Mouse (Mus musculus) liver, embryonic 14.5 days (tissue): ENCODE results near the gene Bcar3. TPM values are rescaled to one million over a fixed set of nuclear protein-coding genes. Genes with fewer than 3 reads are reported as not detected.

Experiments used
- ATAC-seq: fragments of 200-750 bp; cut with Nextera tagmentation; 2 replicates; pipeline ENCODE4 v1.8.0; 2017; ENCODE audit warnings: moderate number of reproducible peaks, mild to moderate bottlenecking, moderate library complexity; ENCODE audit not compliant: insufficient read depth
- DNase-seq, 3 experiments: peaks; one replicate each; pipeline ENCODE4 v3.0.0-alpha.2; 2012 to 2013; ENCODE audit warnings: low read depth in 3 of 3, low spot score in 3 of 3
- H3K27ac ChIP-seq: fragments of 300-500 bp; sonication (generic); 2 replicates; pipeline ENCODE4 v1.5.1; 2014; ENCODE audit warnings: moderate library complexity, mild to moderate bottlenecking, control low read depth, inconsistent platforms
- H3K27me3 ChIP-seq: fragments of 300-500 bp; sonication (generic); 2 replicates; pipeline ENCODE4 v1.6.1; 2014; ENCODE audit warnings: mild to moderate bottlenecking, low read length, moderate library complexity; ENCODE audit not compliant: control insufficient read depth, insufficient read depth
- H3K36me3 ChIP-seq: fragments of 300-500 bp; sonication (generic); replicated peaks from 2 replicates; pipeline ENCODE4 v1.6.1; 2014; ENCODE audit warnings: low read depth; ENCODE audit not compliant: control insufficient read depth, insufficient read depth
- H3K4me1 ChIP-seq, 2 experiments: fragments of 200-500 bp in 1 of 2; fragments of 300-500 bp in 1 of 2; sonication (generic) in 1 of 2; replicated peaks; 2 replicates each; pipeline ENCODE4 v1.6.1; 2012 to 2014; ENCODE audit warnings: antibody characterized with exemption in 1 of 2, inconsistent platforms in 1 of 2, low read length in 1 of 2; ENCODE audit not compliant: control insufficient read depth in 2 of 2, insufficient read depth in 2 of 2
- H3K4me2 ChIP-seq: fragments of 300-500 bp; sonication (generic); 2 replicates; pipeline ENCODE4 v1.6.1; 2014; ENCODE audit warnings: low read depth, mild to moderate bottlenecking, control low read depth, moderate library complexity
- H3K4me3 ChIP-seq, 2 experiments: fragments of 200-500 bp in 1 of 2; fragments of 300-500 bp in 1 of 2; sonication (generic) in 1 of 2; 2 replicates each; pipeline ENCODE4 v1.5.1; 2012 to 2014; ENCODE audit warnings: low read depth in 2 of 2, low read length in 2 of 2, mild to moderate bottlenecking in 2 of 2, control low read depth in 1 of 2, inconsistent platforms in 1 of 2, moderate library complexity in 1 of 2; ENCODE audit not compliant: insufficient read depth in 1 of 2
- H3K9ac ChIP-seq: fragments of 300-500 bp; sonication (generic); replicated peaks from 2 replicates; pipeline ENCODE4 v1.6.1; 2014; ENCODE audit warnings: mild to moderate bottlenecking, control low read depth, moderate library complexity
- H3K9me3 ChIP-seq: fragments of 300-500 bp; sonication (generic); 2 replicates; pipeline ENCODE4 v1.6.1; 2016; ENCODE audit warnings: low read length, mixed read lengths; ENCODE audit not compliant: control insufficient read depth
- CTCF ChIP-seq: IDR thresholded peaks from 2 replicates; pipeline ENCODE4 v1.5.1; 2016; ENCODE audit warnings: antibody characterized with exemption, low read depth, control low read depth
- EP300 ChIP-seq: IDR thresholded peaks from 2 replicates; pipeline ENCODE4 v1.6.1; 2016; ENCODE audit warnings: antibody characterized with exemption, low read depth
- WGBS: fragments of 180-500 bp; shearing (Covaris S2); extraction: QIAGEN DNeasy Blood & Tissue Kit; methylation state at CpG from one replicate; pipeline ENCODE4 v1.1.7; 2014; ENCODE audit not compliant: insufficient replicate concordance; 5-methylcytosine and 5-hydroxymethylcytosine counted together
- polyA plus RNA-seq, 2 experiments: library from polyadenylated mRNA; depleted of rRNA in 1 of 2; stranded (reverse) in 1 of 2; unstranded in 1 of 2; fragments of >200 nt; fragmentation: Nextera tagmentation in 1 of 2; extraction: Ambion mirVana in 1 of 2; gene quantifications; 2 replicates each; pipeline versions ENCODE4 v1.2.1 to v1.2.3; 2012 to 2014

The Bcar3 gene
- polyA plus RNA-seq, 2 experiments: 3.1 to 3.5 TPM

- Histone ChIP-seq H3K4me1 (no peaks in the 10 kb centered on the region), H3K4me3 (no peak overlapping the region), H3K9ac (no peak overlapping the region), H3K4me2 (no peak overlapping the region), H3K27me3 (no peaks in the 10 kb centered on the region), H3K9me3 (no peaks in the 10 kb centered on the region), H3K36me3 (no peaks in the 10 kb centered on the region), H3K27ac (no peak overlapping the region)
- WGBS: 36% methylated on average over 9 of the region's 9 CpGs
- ATAC-seq (0 out of 2 replicates have a peak, but pooled peaks have one; percentile 23), DNase-seq (peak in 1 of 3 experiments; percentile 27)
- TF ChIP-seq CTCF: peak; percentile 65
- no peak for TF ChIP-seq EP300
Observed at GRCm38 (mm10) chr3:122466100-122466730, 172.3 kb downstream of the Bcar3 start.

DNA sequence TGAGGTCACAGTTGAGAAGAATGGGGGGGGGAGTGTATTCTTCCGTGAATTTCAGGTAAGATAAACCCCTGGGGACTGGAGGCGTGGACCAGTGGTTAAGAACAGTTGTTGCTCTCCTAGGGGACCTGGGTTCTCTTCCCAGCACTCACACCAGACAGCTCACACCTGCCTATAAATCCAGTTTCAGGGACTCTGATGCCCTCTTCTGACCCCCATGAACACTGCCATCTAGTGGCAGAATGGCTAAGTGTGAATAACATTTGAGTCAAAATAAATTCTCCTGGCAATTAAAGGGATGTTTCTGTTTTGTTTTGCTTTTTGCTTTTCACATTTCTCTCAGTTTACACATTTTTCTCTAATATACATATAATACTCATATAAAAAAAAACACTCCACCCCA lies 174.0 kb downstream of the Bcar3 start:
- WGBS: 55% methylated on average over 2 of the region's 2 CpGs
- no peak overlapping the region for H3K4me3 ChIP-seq
- H3K36me3 ChIP-seq: no peaks in the 10 kb centered on the region
- H3K27me3 ChIP-seq: no peaks in the 10 kb centered on the region
- H3K4me2 ChIP-seq: no peak overlapping the region
- H3K4me1 ChIP-seq: no peaks in the 10 kb centered on the region
- no peaks in the 10 kb centered on the region for H3K9me3 ChIP-seq
- H3K9ac ChIP-seq: no peak overlapping the region
- TF ChIP-seq CTCF (peak; percentile 73), EP300 (no peak)
- H3K27ac ChIP-seq: no peak overlapping the region
- ATAC-seq (no peak), DNase-seq (peak in 2 of 3 experiments; percentile 26 to 34)

GRCm38 (mm10) chr3:122470326-122471016 lies 176.5 kb downstream of the Bcar3 start:
- Histone ChIP-seq H3K27me3 (no peaks in the 10 kb centered on the region), H3K4me1 (peaks cover 3 to 8% of the 10 kb centered on the region in 2 experiments), H3K4me2 (no peak overlapping the region), H3K36me3 (no peaks in the 10 kb centered on the region), H3K9me3 (no peaks in the 10 kb centered on the region), H3K9ac (no peak overlapping the region), H3K27ac (no peak overlapping the region), H3K4me3 (no peak overlapping the region)
- 67% methylated on average over 14 of the region's 14 CpGs for WGBS
- DNase-seq (no peak), ATAC-seq (no peak)
- no peak for TF ChIP-seq CTCF
- no peak for TF ChIP-seq EP300

GRCm38 (mm10) chr3:122471017-122471721 lies 177.2 kb downstream of the Bcar3 start:
- Histone ChIP-seq H3K27me3 (no peaks in the 10 kb centered on the region), H3K4me3 (no peak overlapping the region), H3K36me3 (no peaks in the 10 kb centered on the region), H3K4me2 (no peak overlapping the region), H3K27ac (no peak overlapping the region), H3K9ac (no peak overlapping the region), H3K9me3 (no peaks in the 10 kb centered on the region), H3K4me1 (peaks cover 3 to 8% of the 10 kb centered on the region in 2 experiments)
- DNase-seq (no peak), ATAC-seq (no peak)
- WGBS: 62% methylated on average over 12 of the region's 12 CpGs
- TF ChIP-seq CTCF: no peak
- no peak for TF ChIP-seq EP300

- Histone ChIP-seq H3K4me1 (peaks cover 3 to 8% of the 10 kb centered on the region in 2 experiments), H3K4me3 (no peak overlapping the region), H3K27ac (no peak overlapping the region), H3K9me3 (no peaks in the 10 kb centered on the region), H3K27me3 (no peaks in the 10 kb centered on the region), H3K36me3 (no peaks in the 10 kb centered on the region), H3K9ac (no peak overlapping the region), H3K4me2 (no peak overlapping the region)
- ATAC-seq (no peak), DNase-seq (no peak)
- TF ChIP-seq CTCF: no peak
- no peak for TF ChIP-seq EP300
- whole genome bisulfite sequencing: 69% methylated on average over 11 of the region's 11 CpGs
Observed at GRCm38 (mm10) chr3:122472412-122472811, 178.5 kb downstream of the Bcar3 start.
